Mouse (Mus musculus) lung, adult 18-20 months (tissue): Measurements from ENCODE around the gene Vmn2r37.
"Not testable (repeated sequence)": the region's sequence is repeated elsewhere in the genome, so short reads cannot be mapped to it uniquely, and the experiment has no call there.

Experiments used
- DNase-seq, 2 experiments: peaks; one replicate each; pipeline ENCODE4 v3.0.0; 2022; ENCODE audit warnings: mixed read lengths in 2 of 2

The Vmn2r37 gene

DNA sequence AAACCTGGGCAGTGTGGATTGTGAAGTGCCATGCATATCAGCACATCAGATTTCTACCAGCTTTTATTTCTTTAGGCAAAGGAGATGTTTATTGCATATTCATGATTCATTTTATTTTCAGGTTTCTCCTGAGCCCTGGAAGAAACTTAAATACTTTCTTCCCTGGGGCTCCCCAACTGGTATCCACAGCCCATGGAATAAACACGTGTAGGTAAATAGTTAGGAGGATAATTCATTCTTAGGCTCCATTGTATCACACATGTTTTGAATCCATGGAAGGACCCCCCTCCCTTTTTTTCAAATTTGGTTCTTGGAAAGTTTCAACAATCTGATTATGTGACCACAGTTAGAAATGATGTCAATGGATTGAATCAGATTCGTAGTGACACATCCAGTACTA, at the start of gene Vmn2r37:
Gene Vmn2r37, minus strand, starts transcription at position 101 of the 400 bp plus-strand sequence.
- DNase-seq: not testable (repeated sequence)
